Mouse (Mus musculus): ENCODE measurements at regions not wholly inside any gene's neighbourhood (a gene's known extent, or its start where the extent isn't known, plus 50 kb on each side); places are given as distances from the start of the nearest gene placed in this dataset.

DNA sequence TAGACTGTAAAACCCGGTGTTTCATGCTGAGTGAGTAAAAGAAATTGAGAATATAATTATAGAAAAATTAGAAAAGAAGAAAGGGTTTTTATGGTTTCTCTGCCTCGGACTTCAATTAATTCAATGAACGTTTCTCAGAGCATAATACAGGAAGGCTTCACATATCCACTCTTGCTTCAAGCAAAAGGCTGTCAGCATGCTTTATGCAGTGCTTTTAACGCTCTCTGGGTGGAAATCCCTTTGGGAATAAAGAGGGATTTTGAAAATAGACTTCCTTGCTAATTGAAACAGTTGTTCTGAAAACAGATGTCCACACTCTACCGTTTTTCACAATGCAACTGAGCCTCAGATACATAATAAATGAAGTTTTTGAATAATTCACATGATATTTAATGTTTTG lies 253.2 kb upstream of the Slitrk6 start:
- no peak overlapping the region for H3K27ac ChIP-seq (ENCODE audit: low read depth, low read length)
- H3K36me3 ChIP-seq (ENCODE audit: control insufficient read depth, insufficient read depth, low read length), result no peaks in the 10 kb centered on the region
- DNase-seq (ENCODE audit: low spot score, missing footprints) (no peak), ATAC-seq (ENCODE audit: low FRiP score) (peak; percentile 44; the same call in 1 of the 2 replicates)
- no peak overlapping the region for H3K4me2 ChIP-seq
- no peak overlapping the region for H3K4me3 ChIP-seq (ENCODE audit: low read depth, low read length)
- no peaks in the 10 kb centered on the region for H3K4me1 ChIP-seq (ENCODE audit: control insufficient read depth, insufficient read depth, low read length)
- H3K9me3 ChIP-seq (ENCODE audit: control insufficient read depth, low read length), result no peaks in the 10 kb centered on the region; the same call in 1 of the 2 replicates
- H3K27me3 ChIP-seq (ENCODE audit: control insufficient read depth, insufficient read depth, low read length), result no peaks in the 10 kb centered on the region
- no peak overlapping the region for H3K9ac ChIP-seq (ENCODE audit: low read length)
- WGBS, result 74% methylated on average over 5 of the region's 5 CpGs

Measured in midbrain, embryonic 11.5 days (tissue).